Comparison of ENCODE assay signal across 9 mouse cellular contexts in the genomic region with DNA sequence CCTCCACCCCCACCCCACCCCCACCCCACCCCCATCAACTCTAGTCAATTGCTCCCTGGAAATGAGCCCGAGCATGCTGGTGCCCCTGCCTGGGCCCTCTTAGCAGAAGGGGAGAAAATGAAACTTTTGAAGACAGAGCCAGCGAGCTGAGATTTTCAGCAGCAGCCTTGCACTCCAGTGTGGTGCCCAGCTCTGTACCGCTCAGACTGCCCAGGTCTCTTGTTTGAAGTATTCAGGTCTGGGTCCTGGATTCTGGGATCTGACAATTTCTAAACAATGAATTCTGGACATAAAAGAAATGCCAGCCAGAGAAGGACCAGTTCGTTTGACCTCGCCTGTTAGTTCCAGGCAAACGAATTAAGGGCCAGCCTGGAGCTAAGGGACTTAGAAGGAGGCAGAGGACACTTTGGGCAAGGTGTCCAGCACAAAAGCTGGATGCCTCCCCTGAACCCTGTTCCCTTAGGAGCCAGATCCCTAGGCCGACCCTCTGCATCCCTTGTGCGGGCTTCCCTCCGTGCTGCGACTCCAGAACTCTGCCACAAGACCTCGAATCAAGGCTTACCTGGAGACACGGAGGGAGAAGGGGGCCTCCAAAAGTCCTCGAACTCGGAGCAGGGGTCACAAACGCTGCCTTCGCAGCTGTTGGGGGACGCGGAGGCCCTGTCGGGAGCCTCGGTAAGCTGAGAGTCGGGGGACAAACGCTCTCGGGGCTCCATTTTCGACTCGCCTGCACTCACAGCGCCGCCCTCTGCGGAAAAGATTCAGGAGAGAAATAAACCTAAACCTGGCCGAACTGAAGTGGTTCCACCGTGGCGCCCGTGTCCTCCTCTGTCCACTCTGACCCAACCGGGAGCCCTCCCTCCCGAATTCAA. TPM values are rescaled to one million over a fixed set of nuclear protein-coding genes. Genes with fewer than 3 reads are reported as not detected.
DNase-seq lines count a peak whose midpoint lies in the region; ATAC-seq and TF ChIP-seq lines count a peak whose summit lies in the region.
"Had no signal": no experiment of that assay in that cellular context is flagged by ENCODE, and none has a peak within 500 bp of the region (broad histone marks: within the 10 kb centered on the region; RNA-seq: fewer than 3 reads in every experiment).

No protein-coding gene starts in this region.

- no peak for ATAC-seq in embryonic facial prominence, embryonic 12.5 days (ENCODE audit: insufficient number of reproducible peaks, insufficient read depth, low FRiP score, low TSS enrichment)
- no peak for ATAC-seq in limb, embryonic 14.5 days (ENCODE audit: low FRiP score, low read depth)
- no peak for ATAC-seq in neural tube, embryonic 13.5 days (ENCODE audit: low read depth)
- no peak for ATAC-seq in megakaryocyte-erythroid progenitor cell, adult 5-6 weeks (replicated peaks; ENCODE audit: low FRiP score, low TSS enrichment, poor library complexity, severe bottlenecking)

- H3K4me3 ChIP-seq in embryonic facial prominence, embryonic 12.5 days = peak overlapping the region; percentile 28
- peak overlapping the region; percentile 19 for H3K4me3 ChIP-seq in limb, embryonic 14.5 days (replicated peaks; ENCODE audit: low read length)
- H3K4me3 ChIP-seq in neural tube, embryonic 13.5 days = peak overlapping the region; percentile 6; the same call in 1 of the 2 replicates
- H3K4me3 ChIP-seq: left cerebral cortex, adult 2 months had no signal

- H3K4me1 ChIP-seq in embryonic facial prominence, embryonic 12.5 days = peaks cover 48% of the 10 kb centered on the region
- peaks cover 39% of the 10 kb centered on the region for H3K4me1 ChIP-seq in limb, embryonic 14.5 days (ENCODE audit: control insufficient read depth, insufficient read depth, low read length)
- peaks cover 51% of the 10 kb centered on the region for H3K4me1 ChIP-seq in neural tube, embryonic 13.5 days (replicated peaks)

- DNase-seq in right cerebral cortex, postnatal 25 days = peak; percentile 24
- DNase-seq in right cerebral cortex, postnatal 14 days = no peak
- peak; percentile 33 for DNase-seq in heart, postnatal 4 days
- no peak for DNase-seq in limb, embryonic 14.5 days (ENCODE audit: low spot score)
- DNase-seq in frontal cortex, postnatal 14 days (ENCODE audit: low spot score in 2 of 2) = no peak

- no peak for TF ChIP-seq POLR2A in limb, embryonic 14.5 days (IDR thresholded peaks at IDR 0.05; ENCODE audit: borderline replicate concordance, extremely low read depth, insufficient read depth, insufficient read length)

- WGBS in embryonic facial prominence, embryonic 12.5 days = 1% methylated on average over 34 of the region's 34 CpGs
- 1% methylated on average over 34 of the region's 34 CpGs for WGBS in limb, embryonic 14.5 days
- 1% methylated on average over 34 of the region's 34 CpGs for WGBS in neural tube, embryonic 13.5 days

- peak overlapping the region; percentile 43 for H3K4me2 ChIP-seq in embryonic facial prominence, embryonic 12.5 days (replicated peaks)
- peak overlapping the region; percentile 43 for H3K4me2 ChIP-seq in limb, embryonic 14.5 days (replicated peaks; ENCODE audit: low read depth, low read length, severe bottlenecking)
- H3K4me2 ChIP-seq in neural tube, embryonic 13.5 days = peak overlapping the region; percentile 22; the same call in 1 of the 2 replicates

- H3K27me3 ChIP-seq in embryonic facial prominence, embryonic 12.5 days = peaks cover 92% of the 10 kb centered on the region
- H3K27me3 ChIP-seq in limb, embryonic 14.5 days (ENCODE audit: control insufficient read depth, insufficient read depth, low read length) = peaks cover 97% of the 10 kb centered on the region
- peaks cover 100% of the 10 kb centered on the region for H3K27me3 ChIP-seq in neural tube, embryonic 13.5 days

- H3K9me3 ChIP-seq in embryonic facial prominence, embryonic 12.5 days = no peaks in the 10 kb centered on the region
- no peaks in the 10 kb centered on the region for H3K9me3 ChIP-seq in limb, embryonic 14.5 days (ENCODE audit: control insufficient read depth, low read length)
- no peaks in the 10 kb centered on the region for H3K9me3 ChIP-seq in neural tube, embryonic 13.5 days

- no peak overlapping the region for H3K9ac ChIP-seq in embryonic facial prominence, embryonic 12.5 days
- H3K9ac ChIP-seq in limb, embryonic 14.5 days (ENCODE audit: low read depth, low read length, severe bottlenecking) = peak overlapping the region; percentile 16; the same call in 1 of the 2 replicates
- no peak overlapping the region for H3K9ac ChIP-seq in neural tube, embryonic 13.5 days

- H3K36me3 ChIP-seq in embryonic facial prominence, embryonic 12.5 days = no peaks in the 10 kb centered on the region
- H3K36me3 ChIP-seq in limb, embryonic 14.5 days (ENCODE audit: control insufficient read depth, insufficient read depth, low read length) = no peaks in the 10 kb centered on the region
- no peaks in the 10 kb centered on the region for H3K36me3 ChIP-seq in neural tube, embryonic 13.5 days

- no peak overlapping the region for H3K27ac ChIP-seq in embryonic facial prominence, embryonic 12.5 days
- no peak overlapping the region for H3K27ac ChIP-seq in limb, embryonic 14.5 days (replicated peaks; ENCODE audit: low read depth, low read length)
- no peak overlapping the region for H3K27ac ChIP-seq in neural tube, embryonic 13.5 days (replicated peaks)
- H3K27ac ChIP-seq: left cerebral cortex, adult 2 months had no signal

RNA-seq across cellular contexts. Expression of a gene that starts 2.9 kb away (rescaled TPM):
- polyA plus RNA-seq in embryonic facial prominence, embryonic 12.5 days (2016; fragmentation: Nextera tagmentation; extraction: Ambion mirVana) = 0.08 TPM in 1 of 2 replicates, not detected in the other
- total RNA-seq in heart, postnatal 4 days (2021) = under 1 TPM in 1 of 2 experiments, not detected in 1; 0.14 TPM
- 1.6 and 1.9 TPM in 2 replicates for polyA plus RNA-seq in limb, embryonic 14.5 days (2012; rRNA removed)
- 0.40 and 0.55 TPM in 2 replicates for polyA plus RNA-seq in limb, embryonic 14.5 days (2014; fragmentation: Nextera tagmentation; extraction: Ambion mirVana)
- 0.07 TPM in 1 of 2 replicates, not detected in the other for polyA plus RNA-seq in neural tube, embryonic 13.5 days (2015; fragmentation: Nextera tagmentation; extraction: Ambion mirVana)
- total RNA-seq in megakaryocyte-erythroid progenitor cell, adult 5-6 weeks (2014; fragmentation: Nextera tagmentation) = 0.67 and 0.81 TPM in 2 replicates
- 0.30 TPM in 1 of 2 replicates, not detected in the other for total RNA-seq in megakaryocyte-erythroid progenitor cell, adult 5-6 weeks (2017)
- total RNA-seq: left cerebral cortex, adult 2 months had no signal

Comparison
In these comparisons a context has a peak if more than half of its experiments do, and no peak if none do; other contexts are left out.
1. DNase-seq: peak in right cerebral cortex, postnatal 25 days (single experiment) and heart, postnatal 4 days (single experiment); none in right cerebral cortex, postnatal 14 days (single experiment), limb, embryonic 14.5 days (single experiment) and frontal cortex, postnatal 14 days (0 of 2).
2. Peak in every context shown above with its lines, with median percentiles within 50 percentile points of each other: H3K4me2 ChIP-seq and H3K4me3 ChIP-seq.